Mouse (Mus musculus) lung, postnatal 25 days (tissue): ENCODE measurements at regions not wholly inside any gene's neighbourhood (a gene's known extent, or its start where the extent isn't known, plus 50 kb on each side); places are given as distances from the start of the nearest gene placed in this dataset.
A peak's percentile ranks its signal among the peaks of the same experiment; 100 is the strongest.

ENCODE experiments used
- DNase-seq: peaks from one replicate; pipeline ENCODE4 v3.0.0; 2022; ENCODE audit warnings: low spot score

DNA sequence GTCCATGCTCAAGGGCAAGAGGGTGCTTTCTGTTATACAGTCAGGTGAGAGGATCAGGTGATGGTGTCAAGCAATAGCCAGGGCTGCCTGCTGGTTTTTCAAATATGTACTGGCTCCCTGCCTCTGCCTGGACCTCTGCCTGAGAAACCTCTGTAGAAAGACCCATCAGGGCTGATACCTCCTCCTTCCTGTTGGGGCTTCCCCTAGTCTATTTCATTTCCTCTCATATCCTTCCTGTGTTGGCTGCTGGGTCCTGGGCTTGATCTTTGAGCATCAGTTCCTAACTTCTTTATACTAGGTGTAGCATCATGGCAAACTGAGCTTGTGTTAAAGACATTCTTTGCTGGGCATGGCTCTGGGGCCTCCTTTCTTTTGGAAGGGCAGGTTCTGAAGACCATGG is 89.5 kb downstream of the Tmem38b start:
- DNase-seq = no peak

- DNase-seq = peak; percentile 11
These were observed 93.3 kb downstream of the Tmem38b start for GRCm38 (mm10) chr4:53919188-53919587.

DNA sequence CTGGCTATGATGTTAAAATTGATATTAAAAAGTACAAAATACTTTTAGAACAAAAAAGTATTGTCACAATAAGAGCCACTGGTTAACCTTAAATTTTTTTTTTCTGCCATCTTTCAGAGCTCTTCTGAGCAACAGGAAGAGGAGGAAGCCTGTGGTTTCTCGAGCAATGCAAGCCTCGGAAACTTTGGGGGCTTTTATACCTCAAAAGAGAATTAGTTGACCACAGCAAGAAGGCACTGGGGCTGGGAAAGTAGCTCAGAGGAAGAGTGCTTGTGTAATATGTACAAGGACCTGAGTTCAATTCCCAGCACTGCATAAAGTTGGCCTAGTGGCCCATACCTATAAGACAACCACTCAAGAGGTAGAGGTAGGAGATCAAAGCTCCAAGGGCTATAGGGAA is 94.7 kb downstream of the Tmem38b start:
- no peak for DNase-seq

- DNase-seq = no peak
These were observed 105.2 kb downstream of the Tmem38b start for GRCm38 (mm10) chr4:53931068-53931467.

GRCm38 (mm10) chr4:53931499-53931898 is 105.7 kb downstream of the Tmem38b start:
- peak; percentile 20 for DNase-seq

DNA sequence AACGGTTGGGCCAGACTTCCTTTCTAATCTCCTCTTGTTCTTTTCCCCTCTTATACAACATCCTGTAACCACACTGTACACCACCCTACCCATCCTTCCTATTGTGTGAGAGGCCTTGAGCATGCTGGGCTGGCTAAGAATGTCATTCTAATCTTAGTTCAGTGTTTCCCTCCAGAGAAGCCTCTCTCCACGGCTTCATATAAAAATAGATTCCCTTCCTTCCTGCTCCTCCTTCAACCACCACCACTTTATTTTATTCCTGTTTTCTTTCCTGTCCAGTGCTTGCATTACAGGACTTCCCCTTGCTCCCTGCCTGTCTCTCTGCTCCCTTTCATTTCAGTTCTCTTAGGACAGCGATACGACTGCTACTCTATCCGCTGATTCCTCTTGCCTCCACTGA is 109.5 kb downstream of the Tmem38b start:
- DNase-seq = no peak

- DNase-seq = no peak
These were observed 122.9 kb downstream of the Tmem38b start for GRCm38 (mm10) chr4:53948736-53949135.

GRCm38 (mm10) chr4:53949164-53949563 is 123.3 kb downstream of the Tmem38b start:
- DNase-seq = no peak

DNA sequence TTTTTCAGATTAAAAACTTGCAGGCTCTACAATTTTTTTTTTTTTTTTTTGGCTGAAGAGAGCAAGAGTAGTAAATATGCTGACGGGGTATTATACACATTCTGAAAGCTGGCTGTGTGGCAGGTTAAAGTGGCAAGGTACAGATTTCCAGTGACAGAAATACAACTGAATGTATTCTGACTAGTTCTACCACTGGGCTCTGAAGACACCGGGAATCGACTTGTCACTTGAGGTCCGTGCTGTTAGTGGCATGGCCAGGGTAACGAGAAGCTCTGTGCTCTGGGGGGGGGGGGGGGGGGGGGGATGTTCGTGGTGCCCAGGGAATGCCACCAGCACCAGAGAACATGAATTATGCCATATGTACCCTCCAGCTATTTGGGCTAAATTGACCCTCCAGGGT is 124.7 kb downstream of the Tmem38b start:
- DNase-seq = no peak

DNA sequence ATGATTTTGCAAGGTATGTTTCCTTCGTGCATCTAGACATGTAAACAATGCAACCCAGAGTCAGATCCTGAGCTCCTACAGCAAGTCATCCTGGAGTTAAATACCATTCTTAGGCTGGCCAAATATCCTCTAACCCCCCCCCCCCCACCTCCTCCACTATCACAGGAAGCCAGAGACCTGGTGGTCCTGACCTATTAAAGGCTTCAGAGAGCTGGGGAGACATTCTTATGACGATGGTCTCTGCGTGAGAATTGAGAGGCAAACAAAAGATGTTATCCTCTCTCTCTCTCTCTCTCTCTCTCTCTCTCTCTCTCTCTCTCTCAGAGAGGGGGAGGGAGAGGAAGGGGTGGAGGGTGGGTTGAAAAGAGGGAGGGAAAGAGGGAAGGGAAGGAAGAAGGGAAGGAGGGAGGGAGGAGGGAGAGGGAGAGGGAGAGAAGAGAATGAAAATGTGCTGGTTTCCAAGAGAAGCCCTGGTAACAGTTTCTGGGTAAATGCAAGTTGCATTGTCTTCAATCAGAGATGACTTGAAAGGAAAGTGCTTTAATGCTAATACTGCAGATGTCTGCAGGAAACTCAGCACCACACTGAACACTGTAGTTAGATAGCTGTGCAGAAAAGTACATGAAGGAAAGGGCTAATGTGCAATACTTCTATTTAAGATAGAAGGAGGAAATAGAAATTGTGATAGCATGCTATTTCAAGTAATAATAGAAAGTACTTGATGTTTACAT is 125.3 kb downstream of the Tmem38b start:
- DNase-seq = no peak

GRCm38 (mm10) chr4:53951734-53952109 is 125.9 kb downstream of the Tmem38b start:
- no peak for DNase-seq

DNA sequence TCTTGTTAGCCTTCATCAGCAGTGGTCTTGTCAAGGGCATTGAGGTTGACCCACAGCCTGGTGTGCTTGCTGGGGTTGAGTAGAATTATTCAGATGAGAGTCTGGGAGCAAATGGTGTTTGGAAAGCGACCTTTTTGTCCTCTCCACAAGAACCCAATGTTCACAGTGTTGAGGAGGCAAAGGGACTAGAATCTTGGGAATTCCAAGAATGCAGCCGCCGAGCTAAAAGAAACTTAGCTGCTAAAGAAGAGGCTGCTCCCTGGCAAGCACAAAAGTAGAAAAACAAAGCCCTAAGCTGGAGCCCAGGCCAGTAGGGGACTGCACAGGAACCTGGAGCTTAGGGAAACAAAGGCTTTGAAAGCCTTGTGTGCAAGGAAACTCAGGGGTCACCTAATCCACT is 126.4 kb downstream of the Tmem38b start:
- peak; percentile 23 for DNase-seq

DNA sequence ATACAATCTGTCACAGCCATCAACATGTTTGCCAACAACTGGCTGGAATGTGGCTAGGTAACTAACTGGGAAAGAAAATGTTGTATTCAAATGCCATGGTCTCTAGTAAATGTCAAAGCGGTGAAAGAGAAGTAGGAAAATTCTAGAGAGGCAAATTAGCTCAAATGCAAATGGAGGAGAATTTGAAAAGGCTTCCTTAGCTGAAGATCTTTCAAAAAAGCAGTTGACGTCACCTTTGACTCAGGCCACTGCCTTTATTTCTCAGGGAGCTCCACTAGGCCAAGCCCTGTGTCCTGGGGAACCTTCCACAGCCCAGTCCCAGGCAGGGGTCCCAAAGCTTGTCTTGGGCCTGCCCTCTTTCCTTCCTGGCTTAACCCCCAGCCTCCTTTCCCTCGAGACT is 136.6 kb downstream of the Tmem38b start:
- DNase-seq = no peak

GRCm38 (mm10) chr4:53970461-53970860 is 144.6 kb downstream of the Tmem38b start:
- no peak for DNase-seq

DNA sequence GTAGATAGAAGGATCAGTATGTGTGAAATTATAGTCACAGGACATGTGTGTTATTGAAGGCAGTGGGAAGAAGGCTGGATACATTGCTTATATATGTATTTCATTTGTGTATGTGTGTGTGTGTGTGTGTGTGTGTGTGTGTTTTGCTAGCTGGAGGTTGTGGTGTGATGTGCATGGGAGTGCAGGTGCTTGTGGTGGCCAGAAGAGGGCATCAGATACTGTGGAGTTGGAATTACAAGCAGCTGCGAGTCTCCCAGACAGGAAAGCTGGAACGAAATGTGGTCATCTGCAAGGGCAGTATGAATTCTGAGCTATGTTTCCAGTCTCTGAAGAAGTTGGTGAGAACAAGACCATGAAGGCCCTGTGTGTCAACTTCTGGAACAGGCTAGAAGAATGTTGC is 145.1 kb downstream of the Tmem38b start:
- DNase-seq = no peak

- DNase-seq = peak; percentile 28
These were observed 150.3 kb downstream of the Tmem38b start for GRCm38 (mm10) chr4:53976036-53976638.

DNA sequence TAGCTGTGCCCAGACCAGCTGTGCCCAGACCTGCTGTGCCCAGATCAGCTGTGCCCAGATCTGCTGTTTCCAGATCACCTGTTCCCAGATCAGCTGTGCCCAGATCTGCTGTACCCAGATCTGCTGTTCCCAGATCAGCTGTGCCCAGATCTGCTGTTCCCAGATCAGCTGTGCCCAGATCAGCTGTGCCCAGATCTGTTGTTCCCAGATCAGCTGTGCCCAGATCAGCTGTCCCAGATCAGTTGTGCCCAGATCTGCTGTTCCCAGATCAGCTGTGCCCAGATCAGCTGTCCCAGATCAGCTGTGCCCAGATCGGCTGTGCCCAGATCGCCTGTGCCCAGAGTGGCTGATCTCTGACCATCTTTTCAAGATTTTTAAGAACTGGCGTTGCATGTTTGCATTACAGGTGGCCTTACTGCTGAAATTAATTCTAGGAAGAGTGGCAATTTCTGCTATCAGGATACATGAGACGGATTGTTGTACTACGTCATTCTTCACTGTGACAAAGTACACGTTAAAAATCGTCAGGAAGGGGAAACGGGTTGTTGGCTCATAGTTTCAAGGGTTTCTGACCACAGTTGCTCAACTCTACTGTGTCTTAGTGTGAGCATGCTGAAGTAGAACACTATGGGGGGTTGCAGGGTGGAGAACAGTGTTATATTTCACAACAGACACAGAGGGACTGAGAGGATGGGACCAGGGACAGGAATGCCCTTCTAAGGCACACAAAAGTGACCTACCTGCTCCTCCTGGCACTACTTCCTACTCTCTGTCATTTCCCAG is 160.9 kb downstream of the Tmem38b start:
- no peak for DNase-seq

GRCm38 (mm10) chr4:53987536-53987935 is 161.7 kb downstream of the Tmem38b start:
- no peak for DNase-seq

- DNase-seq = no peak
These were observed 195.4 kb downstream of the Tmem38b start for GRCm38 (mm10) chr4:54021069-54021829.

GRCm38 (mm10) chr4:54021861-54022385 is 196.1 kb downstream of the Tmem38b start:
- DNase-seq = no peak

GRCm38 (mm10) chr4:54026919-54027318 is 201.1 kb downstream of the Tmem38b start:
- no peak for DNase-seq

DNA sequence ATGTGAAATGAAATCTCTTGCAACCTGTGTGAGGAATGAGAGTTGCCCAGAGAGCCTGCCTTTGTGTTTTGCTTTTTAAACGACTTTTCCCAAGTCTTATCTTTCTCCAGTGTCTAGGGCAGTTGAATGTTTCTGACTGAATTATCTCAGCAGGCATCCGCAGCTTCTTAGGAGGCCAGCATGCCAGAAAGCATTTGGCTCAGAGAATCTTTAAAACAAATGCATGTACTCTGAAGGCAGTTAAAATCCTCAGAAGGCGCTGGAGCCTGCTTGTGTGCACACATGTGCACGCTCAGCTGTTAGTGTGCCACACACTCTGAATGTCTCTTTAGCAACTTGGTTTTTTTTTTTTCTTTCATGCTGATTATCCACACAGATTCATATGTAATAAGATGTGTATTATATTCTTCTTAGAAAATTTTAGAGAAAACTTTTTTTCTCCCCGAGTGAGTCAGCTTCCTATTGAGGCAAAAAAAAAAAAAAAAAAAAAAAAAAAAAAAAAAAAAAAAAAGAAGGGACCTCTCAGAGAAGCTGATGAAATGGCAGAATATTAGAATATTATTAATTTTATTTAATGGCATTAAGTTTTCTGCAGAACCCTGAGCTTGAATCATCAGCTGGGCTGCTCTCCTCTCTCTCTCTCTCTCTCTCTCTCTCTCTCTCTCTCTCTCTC is 201.9 kb downstream of the Tmem38b start:
- no peak for DNase-seq
